Mouse (Mus musculus) kidney, adult 10 weeks (tissue): Measurements from ENCODE around the gene Atp6v0c. TPM values are rescaled to one million over a fixed set of nuclear protein-coding genes. Genes with fewer than 3 reads are reported as not detected.

Source experiments
- polyA plus RNA-seq: library from polyadenylated mRNA; stranded (reverse); fragments of 350-450 nt; fragmentation: Illumina TruSeq; extraction: RNeasy Lipid Tissue Mini Kit (QIAGEN cat#74804); gene quantifications from one replicate; pipeline ENCODE4 v1.2.3, GENCODE M21; 2014; ENCODE audit warnings: low read depth, low replicate concordance

Atp6v0c gene
- 120 TPM for polyA plus RNA-seq

GRCm38 (mm10) chr17:24169317-24170065 lies at the start of gene Atp6v0c:
TSS of gene Atp6v0c (minus strand) at chr17:24169702.

GRCm38 (mm10) chr17:24209043-24209915 lies 39.8 kb upstream of the Atp6v0c start, which contains the start of gene Ntn3:
TSS of gene Ntn3 (minus strand) at chr17:24209531.

GRCm38 (mm10) chr17:24205284-24205888 lies 35.9 kb upstream of the Atp6v0c start, which contains the start of gene Tbc1d24:
TSS of gene Tbc1d24 (minus strand) at chr17:24205562.

GRCm38 (mm10) chr17:24163176-24163962 lies 6.1 kb downstream of the Atp6v0c start, which contains the start of gene Amdhd2:
TSS of gene Amdhd2 (minus strand) at chr17:24163766.

GRCm38 (mm10) chr17:24150824-24151223 lies 18.7 kb downstream of the Atp6v0c start, which contains the start of gene Pdpk1:
TSS of gene Pdpk1 (minus strand) at chr17:24150924.

Other genes starting within 250 kb of the Atp6v0c start
- not detected for gene Sbp, start 228.0 kb downstream of the Atp6v0c start, polyA plus RNA-seq
- not detected for gene Sbpl, start 214.4 kb downstream of the Atp6v0c start, polyA plus RNA-seq
- not detected for gene Prss30, start 189.1 kb downstream of the Atp6v0c start, polyA plus RNA-seq
- gene Prss22, start 171.6 kb downstream of the Atp6v0c start, polyA plus RNA-seq: not detected
- gene Prss27, start 131.6 kb downstream of the Atp6v0c start, polyA plus RNA-seq: not detected
- gene Kctd5, start 96.2 kb downstream of the Atp6v0c start, polyA plus RNA-seq: 19.8 TPM
- gene Pdpk1, start 18.8 kb downstream of the Atp6v0c start, polyA plus RNA-seq: 45.9 TPM
- gene Amdhd2, start 5.9 kb downstream of the Atp6v0c start, polyA plus RNA-seq: 1.0 TPM
- 5.7 TPM for gene Tbc1d24, start 35.9 kb upstream of the Atp6v0c start, polyA plus RNA-seq
- gene Ntn3, start 39.8 kb upstream of the Atp6v0c start, polyA plus RNA-seq: not detected
- gene Tedc2, start 51.1 kb upstream of the Atp6v0c start, polyA plus RNA-seq: 1.6 TPM
- not detected for gene Ccnf, start 81.8 kb upstream of the Atp6v0c start, polyA plus RNA-seq
- gene Abca17, start 181.4 kb upstream of the Atp6v0c start, polyA plus RNA-seq: 0.53 TPM
- 18.1 TPM for gene Abca3, start 182.2 kb upstream of the Atp6v0c start, polyA plus RNA-seq
- 33.1 TPM for gene Rnps1, start 244.9 kb upstream of the Atp6v0c start, polyA plus RNA-seq